Mouse (Mus musculus) kidney, postnatal 0 days (tissue): ENCODE results near the gene Olfr458. TPM values are rescaled to one million over a fixed set of nuclear protein-coding genes. Genes with fewer than 3 reads are reported as not detected.

Experiments
- ATAC-seq: fragments of 200-750 bp; cut with Nextera tagmentation; replicated peaks from 2 replicates; pipeline ENCODE4 v1.8.0; 2017; ENCODE audit warnings: low read depth, moderate number of reproducible peaks, moderate TSS enrichment, moderate library complexity; ENCODE audit not compliant: low FRiP score
- DNase-seq: peaks from one replicate; pipeline ENCODE4 v3.0.0-alpha.2; 2016; ENCODE audit warnings: low spot score
- H3K27ac ChIP-seq: fragments of 300-500 bp; sonication (generic); 2 replicates; pipeline ENCODE4 v1.5.1; 2014; ENCODE audit warnings: mild to moderate bottlenecking
- H3K27me3 ChIP-seq: fragments of 300-500 bp; sonication (generic); 2 replicates; pipeline ENCODE4 v1.6.1; 2014; ENCODE audit warnings: low read length, mixed read lengths; ENCODE audit not compliant: insufficient read depth
- H3K36me3 ChIP-seq: fragments of 300-500 bp; sonication (generic); 2 replicates; pipeline ENCODE4 v1.6.1; 2014; ENCODE audit warnings: low read length, mixed read lengths; ENCODE audit not compliant: insufficient read depth
- H3K4me1 ChIP-seq: fragments of 300-500 bp; sonication (generic); replicated peaks from 2 replicates; pipeline ENCODE4 v1.6.1; 2014; ENCODE audit warnings: antibody characterized with exemption, low read length, mixed read lengths; ENCODE audit not compliant: insufficient read depth
- H3K4me2 ChIP-seq: fragments of 300-500 bp; sonication (generic); 2 replicates; pipeline ENCODE4 v1.6.1; 2014; ENCODE audit warnings: mild to moderate bottlenecking, low read length, moderate library complexity, mixed read lengths
- H3K4me3 ChIP-seq: fragments of 300-500 bp; sonication (generic); replicated peaks from 2 replicates; pipeline ENCODE4 v1.5.1; 2014; ENCODE audit warnings: low read depth, low read length
- H3K9ac ChIP-seq: fragments of 300-500 bp; sonication (generic); 2 replicates; pipeline ENCODE4 v1.6.1; 2014; ENCODE audit warnings: low read depth, low read length
- H3K9me3 ChIP-seq: fragments of 300-500 bp; sonication (generic); replicated peaks from 2 replicates; pipeline ENCODE4 v1.6.1; 2016; ENCODE audit warnings: low read length, inconsistent platforms, mixed read lengths
- CTCF ChIP-seq: IDR thresholded peaks from 2 replicates; pipeline ENCODE4 v1.5.1; 2016; ENCODE audit warnings: antibody characterized with exemption, low read depth, mild to moderate bottlenecking, moderate library complexity
- WGBS: fragments of 180-500 bp; shearing (Covaris S2); extraction: QIAGEN DNeasy Blood & Tissue Kit; methylation state at CpG from one replicate; pipeline ENCODE4 v1.1.7; 2014; 5-methylcytosine and 5-hydroxymethylcytosine counted together
- polyA plus RNA-seq: library from polyadenylated mRNA; unstranded; fragments of >200 nt; fragmentation: Nextera tagmentation; extraction: Ambion mirVana; gene quantifications from 2 replicates; pipeline ENCODE4 v1.2.1, GENCODE M21; 2015

The Olfr458 gene
- polyA plus RNA-seq, 1 experiment from 2014 or later = 0.12 TPM

DNA sequence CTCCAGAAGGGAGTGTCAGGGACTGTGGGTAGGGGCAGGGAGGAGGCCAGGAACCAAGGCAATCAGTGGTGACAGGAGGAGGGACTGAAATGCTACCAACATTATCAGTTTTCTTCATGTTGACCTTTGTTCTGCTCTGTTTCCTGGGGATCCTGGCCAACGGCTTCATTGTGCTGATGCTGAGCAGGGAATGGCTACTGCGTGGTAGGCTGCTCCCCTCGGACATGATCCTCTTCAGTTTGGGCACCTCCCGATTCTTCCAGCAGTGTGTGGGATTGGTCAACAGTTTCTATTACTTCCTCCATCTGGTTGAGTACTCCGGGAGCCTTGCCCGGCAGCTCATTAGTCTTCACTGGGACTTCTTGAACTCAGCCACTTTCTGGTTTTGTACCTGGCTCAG, 30.6 kb downstream of the Olfr458 start, which contains the start of gene Tas2r126:
Tas2r126 (plus strand) TSS at position 90 of the 400 bp plus-strand sequence.
- DNase-seq (peak; percentile 18), ATAC-seq (no peak)
- H3K36me3 ChIP-seq = no peaks in the 10 kb centered on the region
- no peaks in the 10 kb centered on the region for H3K4me1 ChIP-seq
- 48% methylated on average over 6 of the region's 6 CpGs for WGBS
- H3K9ac ChIP-seq = no peak within 1 kb of the TSS
- H3K4me3 ChIP-seq = no peak within 1 kb of the TSS
- H3K4me2 ChIP-seq = no peak within 1 kb of the TSS
- H3K27ac ChIP-seq = no peak within 1 kb of the TSS
- no peak for TF ChIP-seq CTCF
- no peaks in the 10 kb centered on the region for H3K27me3 ChIP-seq
- no peaks in the 10 kb centered on the region for H3K9me3 ChIP-seq

DNA sequence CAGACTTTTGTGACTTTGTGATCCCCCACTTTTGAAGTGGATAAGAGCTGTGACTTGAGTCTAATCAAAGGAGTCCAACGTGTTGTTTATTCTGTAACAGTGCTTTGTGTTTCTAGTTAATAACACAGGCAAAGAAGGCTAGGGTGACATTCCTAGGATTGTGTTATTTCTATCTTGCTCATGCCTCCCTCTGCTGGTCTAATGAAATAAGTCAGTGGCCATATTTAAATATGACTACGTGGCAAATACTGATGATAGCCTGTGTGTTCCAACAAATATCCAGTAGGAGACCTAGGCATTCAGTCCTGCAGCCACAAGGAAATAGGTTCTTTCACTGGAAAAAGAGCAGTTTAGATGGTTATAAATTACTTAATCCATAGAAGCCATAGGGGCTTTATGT, 31.4 kb downstream of the Olfr458 start:
- WGBS = 58% methylated on average over 2 of the region's 2 CpGs
- no peaks in the 10 kb centered on the region for H3K27me3 ChIP-seq
- no peaks in the 10 kb centered on the region for H3K4me1 ChIP-seq
- no peak overlapping the region for H3K9ac ChIP-seq
- H3K4me3 ChIP-seq = no peak overlapping the region
- no peaks in the 10 kb centered on the region for H3K9me3 ChIP-seq
- peak; percentile 36 for DNase-seq
- TF ChIP-seq CTCF = peak; percentile 57
- no peak for ATAC-seq
- no peaks in the 10 kb centered on the region for H3K36me3 ChIP-seq
- no peak overlapping the region for H3K27ac ChIP-seq
- H3K4me2 ChIP-seq = no peak overlapping the region

GRCm38 (mm10) chr6:42426337-42426736, 38.7 kb downstream of the Olfr458 start:
- Histone ChIP-seq H3K36me3 (no peaks in the 10 kb centered on the region), H3K27ac (no peak overlapping the region), H3K4me1 (no peaks in the 10 kb centered on the region), H3K4me3 (no peak overlapping the region), H3K27me3 (no peaks in the 10 kb centered on the region), H3K9me3 (no peaks in the 10 kb centered on the region), H3K4me2 (no peak overlapping the region), H3K9ac (no peak overlapping the region)
- no peak for DNase-seq
- no peak for TF ChIP-seq CTCF
- no peak for ATAC-seq
- 91% methylated on average over 4 of the region's 4 CpGs for WGBS

DNA sequence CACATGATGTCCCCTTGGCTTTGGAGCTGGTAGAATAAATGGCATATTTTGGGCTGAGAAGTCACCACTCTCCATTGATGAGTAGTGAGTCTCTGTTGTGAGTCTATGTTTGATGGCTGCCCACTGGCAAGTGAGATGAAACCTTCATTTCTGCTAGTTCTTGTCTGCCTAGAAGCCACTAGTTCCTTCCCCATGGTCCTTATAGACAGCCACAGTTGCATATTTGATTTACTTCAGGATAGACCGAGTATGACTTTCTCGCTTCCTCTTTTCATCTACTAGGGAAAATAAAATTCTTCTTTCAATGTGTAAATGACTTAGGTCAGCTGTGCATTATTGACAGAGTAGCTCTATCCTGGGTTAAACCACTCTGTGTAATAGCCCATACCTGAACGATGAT, 40.5 kb downstream of the Olfr458 start:
- no peak overlapping the region for H3K27ac ChIP-seq
- ATAC-seq (no peak), DNase-seq (no peak)
- TF ChIP-seq CTCF = no peak
- H3K4me3 ChIP-seq = no peak overlapping the region
- H3K9ac ChIP-seq = no peak overlapping the region
- WGBS = 90% methylated on average over 3 of the region's 3 CpGs
- no peaks in the 10 kb centered on the region for H3K9me3 ChIP-seq
- H3K27me3 ChIP-seq = no peaks in the 10 kb centered on the region
- no peak overlapping the region for H3K4me2 ChIP-seq
- H3K36me3 ChIP-seq = no peaks in the 10 kb centered on the region
- no peaks in the 10 kb centered on the region for H3K4me1 ChIP-seq

GRCm38 (mm10) chr6:42421439-42421838, 43.6 kb downstream of the Olfr458 start:
- Histone ChIP-seq H3K27ac (no peak overlapping the region), H3K36me3 (no peaks in the 10 kb centered on the region), H3K4me2 (no peak overlapping the region), H3K27me3 (no peaks in the 10 kb centered on the region), H3K4me3 (no peak overlapping the region), H3K9ac (no peak overlapping the region), H3K4me1 (no peaks in the 10 kb centered on the region), H3K9me3 (no peaks in the 10 kb centered on the region)
- no peak for DNase-seq
- no peak for ATAC-seq
- WGBS = 76% methylated on average over 2 of the region's 2 CpGs
- TF ChIP-seq CTCF = no peak

DNA sequence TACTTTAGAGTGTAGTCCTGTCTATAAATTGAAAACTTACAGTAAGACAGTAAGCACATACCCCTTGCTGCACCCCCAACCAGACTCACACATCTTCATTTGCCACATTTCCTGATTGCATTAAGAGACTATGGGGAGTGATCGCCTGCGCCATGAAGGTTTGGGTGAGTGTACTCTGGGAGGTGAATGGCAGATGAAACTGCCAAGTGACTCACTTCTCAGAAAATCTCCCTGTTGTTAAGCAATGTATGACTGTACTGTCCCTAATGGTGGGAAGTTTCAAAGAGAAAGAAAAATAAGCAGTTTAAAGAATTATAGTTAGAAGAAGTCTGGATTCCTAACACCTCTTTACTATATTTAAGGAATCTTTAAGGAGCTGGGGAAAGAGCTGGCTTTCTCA, 45.6 kb downstream of the Olfr458 start:
- DNase-seq = no peak
- Histone ChIP-seq H3K36me3 (no peaks in the 10 kb centered on the region), H3K27me3 (no peaks in the 10 kb centered on the region), H3K4me3 (no peak overlapping the region), H3K9ac (no peak overlapping the region), H3K27ac (no peak overlapping the region), H3K4me2 (no peak overlapping the region), H3K4me1 (no peaks in the 10 kb centered on the region), H3K9me3 (no peaks in the 10 kb centered on the region)
- no peak for TF ChIP-seq CTCF
- 92% methylated on average over 2 of the region's 2 CpGs for WGBS
- no peak for ATAC-seq

Other genes starting within 250 kb of the Olfr458 start
- gene Tas2r144, start 249.9 kb downstream of the Olfr458 start, polyA plus RNA-seq = not detected in 2 replicates
- gene Gstk1, start 219.3 kb downstream of the Olfr458 start, polyA plus RNA-seq = 37.8 and 39.3 TPM in 2 replicates
- gene Tmem139, start 203.2 kb downstream of the Olfr458 start, polyA plus RNA-seq = 7.0 and 7.1 TPM in 2 replicates
- gene Casp2, start 200.2 kb downstream of the Olfr458 start, polyA plus RNA-seq = 38.2 and 42.0 TPM in 2 replicates
- 0.29 TPM in 1 of 2 replicates, not detected in the other for gene Clcn1, start 178.5 kb downstream of the Olfr458 start, polyA plus RNA-seq
- gene Fam131b, start 140.6 kb downstream of the Olfr458 start, polyA plus RNA-seq = 0.05 TPM in 1 of 2 replicates, not detected in the other
- gene Zyx, start 115.6 kb downstream of the Olfr458 start, polyA plus RNA-seq = 92.9 and 103 TPM in 2 replicates
- 6.6 and 6.9 TPM in 2 replicates for gene Epha1, start 91.9 kb downstream of the Olfr458 start, polyA plus RNA-seq
- not detected in 2 replicates for gene Tas2r143, start 65.0 kb downstream of the Olfr458 start, polyA plus RNA-seq
- not detected in 2 replicates for gene Tas2r135, start 59.8 kb downstream of the Olfr458 start, polyA plus RNA-seq
- gene Tas2r126, start 30.7 kb downstream of the Olfr458 start, polyA plus RNA-seq = not detected in 2 replicates
- not detected in 2 replicates for gene Olfr457, start 11.1 kb upstream of the Olfr458 start, polyA plus RNA-seq
- not detected in 2 replicates for gene Olfr456, start 22.0 kb upstream of the Olfr458 start, polyA plus RNA-seq
- not detected in 2 replicates for gene Olfr455, start 82.4 kb upstream of the Olfr458 start, polyA plus RNA-seq
- gene Tcaf3, start 132.5 kb upstream of the Olfr458 start, polyA plus RNA-seq = not detected in 2 replicates
- gene Tcaf2, start 180.1 kb upstream of the Olfr458 start, polyA plus RNA-seq = 3.0 and 3.2 TPM in 2 replicates
- 59.6 and 63.4 TPM in 2 replicates for gene Tcaf1, start 244.9 kb upstream of the Olfr458 start, polyA plus RNA-seq